Mouse (Mus musculus) bone marrow macrophage, adult 2 months (primary cell): ENCODE measurements around the gene Tdrd7.

Experiments used
- CTCF ChIP-seq: IDR thresholded peaks from 2 replicates; pipeline ENCODE4 v1.5.1; 2012; ENCODE audit warnings: low read depth, mild to moderate bottlenecking, low read length, moderate library complexity
- POLR2A ChIP-seq: IDR thresholded peaks from 2 replicates; pipeline ENCODE4 v1.6.1; 2012; ENCODE audit warnings: mild to moderate bottlenecking, low read depth, low read length, borderline replicate concordance

- TF ChIP-seq POLR2A (no peak), CTCF (no peak)
Measured at GRCm38 (mm10) chr4:46073736-46074135, 108.6 kb downstream of the Tdrd7 start.
